Mouse (Mus musculus): Measurements from ENCODE around the gene Plcb1. TPM values are rescaled to one million over a fixed set of nuclear protein-coding genes. Genes with fewer than 3 reads are reported as not detected.
"Not testable (repeated sequence)": the region's sequence is repeated elsewhere in the genome, so short reads cannot be mapped to it uniquely, and the experiment has no call there.

Gene Plcb1
- polyA plus RNA-seq, 1 experiment = 6.4 TPM

GRCm38 (mm10) chr2:134977641-134978040 lies 191.8 kb downstream of the Plcb1 start:
- H3K4me3 ChIP-seq (ENCODE audit: insufficient read depth, low read length) = no peak overlapping the region
- no peak overlapping the region for H3K27ac ChIP-seq (ENCODE audit: insufficient read depth, low read length)
- H3K4me1 ChIP-seq (ENCODE audit: control insufficient read depth, insufficient read depth, low read length) = peaks cover 5% of the 10 kb centered on the region; the same call in 1 of the 2 replicates
- no peak for TF ChIP-seq POLR2A (IDR thresholded peaks at IDR 0.05; ENCODE audit: low read depth, low read length)
- TF ChIP-seq CTCF (IDR thresholded peaks at IDR 0.05; ENCODE audit: borderline replicate concordance, insufficient read depth, low read length) = no peak

- no peak overlapping the region for H3K4me3 ChIP-seq (ENCODE audit: insufficient read depth, low read length)
- no peak overlapping the region for H3K27ac ChIP-seq (ENCODE audit: insufficient read depth, low read length)
- peaks cover 5% of the 10 kb centered on the region; the same call in 1 of the 2 replicates for H3K4me1 ChIP-seq (ENCODE audit: control insufficient read depth, insufficient read depth, low read length)
- TF ChIP-seq CTCF (IDR thresholded peaks at IDR 0.05; ENCODE audit: borderline replicate concordance, insufficient read depth, low read length) = no peak
- no peak for TF ChIP-seq POLR2A (IDR thresholded peaks at IDR 0.05; ENCODE audit: low read depth, low read length)
Measured at GRCm38 (mm10) chr2:134981394-134981793, 195.5 kb downstream of the Plcb1 start.

- TF ChIP-seq POLR2A (IDR thresholded peaks at IDR 0.05; ENCODE audit: low read depth, low read length) (no peak), CTCF (IDR thresholded peaks at IDR 0.05; ENCODE audit: borderline replicate concordance, insufficient read depth, low read length) (no peak)
- Histone ChIP-seq H3K27ac (ENCODE audit: insufficient read depth, low read length) (no peak overlapping the region), H3K4me1 (ENCODE audit: control insufficient read depth, insufficient read depth, low read length) (peaks cover 3% of the 10 kb centered on the region; the same call in 1 of the 2 replicates), H3K4me3 (ENCODE audit: insufficient read depth, low read length) (no peak overlapping the region)
Measured at GRCm38 (mm10) chr2:134984884-134985283, 199.0 kb downstream of the Plcb1 start.

- no peak overlapping the region for H3K27ac ChIP-seq (ENCODE audit: insufficient read depth, low read length)
- no peaks in the 10 kb centered on the region for H3K4me1 ChIP-seq (ENCODE audit: control insufficient read depth, insufficient read depth, low read length)
- no peak for TF ChIP-seq POLR2A (IDR thresholded peaks at IDR 0.05; ENCODE audit: low read depth, low read length)
- TF ChIP-seq CTCF (IDR thresholded peaks at IDR 0.05; ENCODE audit: borderline replicate concordance, insufficient read depth, low read length) = no peak
Measured at GRCm38 (mm10) chr2:134987978-134988377, 202.1 kb downstream of the Plcb1 start.

DNA sequence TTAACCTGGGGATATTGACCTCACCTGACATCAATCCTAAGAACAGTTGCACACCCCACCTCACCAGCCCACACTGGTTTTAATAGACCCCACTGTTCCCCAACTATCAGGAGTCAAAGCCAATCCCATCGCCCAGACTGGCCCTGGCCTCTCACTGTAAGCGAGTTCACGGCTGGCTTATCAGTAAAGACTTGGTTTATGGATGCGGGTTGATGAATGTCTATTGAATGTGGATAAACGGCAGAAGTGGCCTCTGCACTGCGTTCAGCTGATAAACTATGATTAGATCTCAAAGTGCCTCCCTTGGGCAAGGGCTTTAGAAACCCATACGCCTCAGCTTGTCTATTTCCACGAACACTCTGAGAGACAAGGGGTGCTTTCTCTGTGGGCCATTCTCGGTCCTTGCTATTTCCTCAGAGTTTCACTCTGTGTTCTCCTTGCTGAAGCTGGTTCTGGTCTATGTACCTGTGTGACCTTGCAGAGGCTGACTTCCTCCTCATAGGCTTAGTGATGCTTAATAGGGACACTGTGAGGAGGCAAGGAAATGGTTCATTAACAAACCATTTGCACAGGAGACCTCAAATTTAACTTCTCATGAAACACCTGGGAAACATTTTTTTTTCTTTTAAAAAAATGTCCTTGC lies 203.9 kb downstream of the Plcb1 start:
- TF ChIP-seq POLR2A (IDR thresholded peaks at IDR 0.05; ENCODE audit: low read depth, low read length) (no peak), CTCF (IDR thresholded peaks at IDR 0.05; ENCODE audit: borderline replicate concordance, insufficient read depth, low read length) (no peak)
- H3K4me1 ChIP-seq (ENCODE audit: control insufficient read depth, insufficient read depth, low read length) = no peaks in the 10 kb centered on the region
- H3K27ac ChIP-seq (ENCODE audit: insufficient read depth, low read length) = no peak overlapping the region
- H3K4me3 ChIP-seq (ENCODE audit: insufficient read depth, low read length) = no peak overlapping the region

More at GRCm38 (mm10) chr2:134987978-134988377, 202.1 kb downstream of the Plcb1 start:
- H3K4me3 ChIP-seq (ENCODE audit: insufficient read depth, low read length) = no peak overlapping the region

DNA sequence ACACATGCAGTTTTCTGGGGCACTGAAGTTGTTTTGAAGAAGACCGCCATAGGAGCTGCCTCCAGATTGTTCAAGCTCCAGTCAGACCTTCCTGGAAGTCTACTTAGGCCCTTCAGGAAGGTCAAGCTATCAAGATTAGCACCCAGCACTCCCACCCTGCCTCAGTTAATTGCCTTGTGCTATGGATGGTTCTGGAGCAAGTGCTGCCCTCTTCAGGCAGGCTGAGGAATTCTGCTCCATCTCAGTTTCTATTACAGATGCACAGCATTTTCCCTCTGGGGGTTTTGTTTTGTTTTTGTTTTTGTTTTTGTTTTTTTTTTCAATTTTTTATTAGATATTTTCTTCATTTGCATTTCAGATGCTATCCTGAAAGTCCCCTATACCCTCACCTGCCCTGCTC lies 221.3 kb downstream of the Plcb1 start:
- Histone ChIP-seq H3K27ac (ENCODE audit: insufficient read depth, low read length) (no peak overlapping the region), H3K4me3 (ENCODE audit: insufficient read depth, low read length) (no peak overlapping the region), H3K4me1 (ENCODE audit: control insufficient read depth, insufficient read depth, low read length) (no peaks in the 10 kb centered on the region)
- TF ChIP-seq CTCF (IDR thresholded peaks at IDR 0.05; ENCODE audit: borderline replicate concordance, insufficient read depth, low read length) = 0 out of 2 replicates have a peak, but pooled peaks have one; percentile 22
- no peak for TF ChIP-seq POLR2A (IDR thresholded peaks at IDR 0.05; ENCODE audit: low read depth, low read length)

- not testable (repeated sequence) for H3K27ac ChIP-seq (ENCODE audit: insufficient read depth, low read length); H3K4me1 ChIP-seq (ENCODE audit: control insufficient read depth, insufficient read depth, low read length); H3K4me3 ChIP-seq (ENCODE audit: insufficient read depth, low read length)
Measured at GRCm38 (mm10) chr2:135007885-135008284, 222.0 kb downstream of the Plcb1 start.

DNA sequence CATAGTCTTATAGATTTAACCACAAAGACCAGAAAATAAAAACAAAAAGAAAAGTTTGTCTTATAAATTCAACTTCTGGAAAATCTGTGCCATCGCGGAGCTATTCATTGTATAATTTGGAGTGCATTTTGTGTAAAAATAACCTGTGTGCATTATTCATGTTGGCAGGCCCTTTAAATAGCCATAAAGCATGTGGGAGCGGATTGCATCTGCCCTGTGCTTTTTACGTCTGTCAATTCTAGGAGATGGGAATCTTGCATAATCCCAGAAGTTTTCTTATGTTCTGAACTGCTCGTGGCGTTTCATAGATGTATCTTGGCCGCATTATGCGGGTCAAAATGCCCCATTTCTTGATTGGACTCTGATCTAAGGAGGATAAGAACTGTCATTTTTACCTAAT lies 224.5 kb downstream of the Plcb1 start:
- no peak overlapping the region for H3K4me3 ChIP-seq (ENCODE audit: insufficient read depth, low read length)
- TF ChIP-seq CTCF (IDR thresholded peaks at IDR 0.05; ENCODE audit: borderline replicate concordance, insufficient read depth, low read length) (no peak), POLR2A (IDR thresholded peaks at IDR 0.05; ENCODE audit: low read depth, low read length) (no peak)
- H3K4me1 ChIP-seq (ENCODE audit: control insufficient read depth, insufficient read depth, low read length) = no peaks in the 10 kb centered on the region
- no peak overlapping the region for H3K27ac ChIP-seq (ENCODE audit: insufficient read depth, low read length)

- Histone ChIP-seq H3K27ac (ENCODE audit: insufficient read depth, low read length) (no peak overlapping the region), H3K4me1 (ENCODE audit: control insufficient read depth, insufficient read depth, low read length) (peaks cover 10% of the 10 kb centered on the region; the same call in 1 of the 2 replicates), H3K4me3 (ENCODE audit: insufficient read depth, low read length) (no peak overlapping the region)
- TF ChIP-seq POLR2A (IDR thresholded peaks at IDR 0.05; ENCODE audit: low read depth, low read length) = no peak
- no peak for TF ChIP-seq CTCF (IDR thresholded peaks at IDR 0.05; ENCODE audit: borderline replicate concordance, insufficient read depth, low read length)
Measured at GRCm38 (mm10) chr2:135015501-135015900, 229.6 kb downstream of the Plcb1 start.

DNA sequence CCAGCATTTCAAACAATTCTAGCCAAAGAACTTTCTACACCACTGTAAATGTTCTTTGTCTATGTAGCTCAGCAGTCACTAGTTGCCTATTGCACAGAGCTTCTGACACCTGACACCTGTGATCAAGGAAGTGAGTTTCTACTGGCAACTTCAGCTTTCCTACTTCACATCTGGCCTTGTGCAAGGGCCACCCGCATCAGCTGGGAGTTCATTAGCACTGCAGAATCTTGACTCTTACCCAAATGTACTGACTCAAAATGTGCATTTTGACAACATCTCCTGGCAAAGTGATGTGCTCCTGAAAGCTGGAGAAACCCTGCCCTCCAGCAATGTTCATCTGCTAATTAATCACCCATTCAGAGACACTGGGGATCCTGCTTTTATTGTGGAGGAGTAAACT lies 232.4 kb downstream of the Plcb1 start:
- Histone ChIP-seq H3K27ac (ENCODE audit: insufficient read depth, low read length) (no peak overlapping the region), H3K4me1 (ENCODE audit: control insufficient read depth, insufficient read depth, low read length) (peaks cover 10% of the 10 kb centered on the region; the same call in 1 of the 2 replicates), H3K4me3 (ENCODE audit: insufficient read depth, low read length) (no peak overlapping the region)
- TF ChIP-seq POLR2A (IDR thresholded peaks at IDR 0.05; ENCODE audit: low read depth, low read length) (no peak), CTCF (IDR thresholded peaks at IDR 0.05; ENCODE audit: borderline replicate concordance, insufficient read depth, low read length) (no peak)
